13 mouse cellular contexts compared by ENCODE assay signal in the genomic region with DNA sequence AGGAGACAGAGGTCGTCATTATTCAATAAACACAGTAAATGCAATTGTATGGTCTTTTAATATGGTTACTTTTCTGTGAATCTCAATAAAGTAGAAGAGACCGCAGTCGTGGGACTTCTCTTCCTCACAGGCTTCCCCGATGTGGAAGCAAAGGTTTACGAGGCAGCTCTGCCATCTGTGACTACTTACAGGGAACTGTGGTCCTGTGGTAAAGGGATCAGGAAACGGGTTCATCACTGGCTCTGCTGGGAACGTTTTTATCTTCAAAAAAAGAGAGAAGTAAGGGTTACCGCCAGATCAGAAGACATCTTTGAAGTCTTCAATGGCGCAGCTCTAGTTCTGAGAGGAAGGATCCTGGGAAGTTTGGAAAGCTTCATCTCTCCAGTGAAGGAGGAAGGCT. TPM values are rescaled to one million over a fixed set of nuclear protein-coding genes. Genes with fewer than 3 reads are reported as not detected.
"Had no signal": no experiment of that assay in that cellular context is flagged by ENCODE, and none has a peak within 500 bp of the region (broad histone marks: within the 10 kb centered on the region; RNA-seq: fewer than 3 reads in every experiment).

No protein-coding gene starts in this region.

- DNase-seq: retina, postnatal 1 day; right cerebral cortex, adult 18-20 months; right cerebral cortex, postnatal 14 days; right cerebral cortex, postnatal 25 days; right cerebral cortex, postnatal 4 days; spleen, adult 18-20 months; thymus, adult 18-20 months; thymus, adult 2 months; thymus, postnatal 14 days; thymus, postnatal 25 days; thymus, postnatal 36 days; thymus, postnatal 4 days had no signal

RNA-seq across cellular contexts. Expression of a gene that starts 17.5 kb away (rescaled TPM):
- total RNA-seq: neutrophil, adult 5-6 weeks had no signal
